Mouse (Mus musculus): ENCODE measurements around the gene Gm5089.
"Not testable (repeated sequence)": the region's sequence is repeated elsewhere in the genome, so short reads cannot be mapped to it uniquely, and the experiment has no call there.

Gene Gm5089

GRCm38 (mm10) chr14:122463734-122464341 lies 12.9 kb upstream of the Gm5089 start:
- not testable (repeated sequence) for DNase-seq (ENCODE audit: low spot score in 2 of 2)

GRCm38 (mm10) chr14:122463080-122463691 lies 12.3 kb upstream of the Gm5089 start:
- no peak for DNase-seq (ENCODE audit: low spot score in 2 of 2)

- no peak for DNase-seq (ENCODE audit: low spot score in 2 of 2)
These were observed 11.8 kb upstream of the Gm5089 start for GRCm38 (mm10) chr14:122462689-122463079.

GRCm38 (mm10) chr14:122461966-122462365 lies 11.1 kb upstream of the Gm5089 start:
- no peak for DNase-seq (ENCODE audit: low spot score in 2 of 2)

- DNase-seq (ENCODE audit: low spot score in 2 of 2), result no peak
These were observed 10.6 kb upstream of the Gm5089 start for GRCm38 (mm10) chr14:122461500-122461899.

- no peak for DNase-seq (ENCODE audit: low spot score in 2 of 2)
These were observed 9.3 kb upstream of the Gm5089 start for GRCm38 (mm10) chr14:122460226-122460625.

GRCm38 (mm10) chr14:122459776-122460175 lies 8.9 kb upstream of the Gm5089 start:
- no peak for DNase-seq (ENCODE audit: low spot score in 2 of 2)

- DNase-seq (ENCODE audit: low spot score in 2 of 2), result not testable (repeated sequence)
These were observed 8.4 kb upstream of the Gm5089 start for GRCm38 (mm10) chr14:122459332-122459731.

GRCm38 (mm10) chr14:122455562-122455958 lies 4.6 kb upstream of the Gm5089 start:
- no peak for DNase-seq (ENCODE audit: low spot score in 2 of 2)

GRCm38 (mm10) chr14:122454901-122455561 lies 4.1 kb upstream of the Gm5089 start:
- DNase-seq (ENCODE audit: low spot score in 2 of 2), result no peak

GRCm38 (mm10) chr14:122453996-122454738 lies 3.3 kb upstream of the Gm5089 start:
- DNase-seq (ENCODE audit: low spot score in 2 of 2), result no peak

GRCm38 (mm10) chr14:122453388-122453995 lies 2.6 kb upstream of the Gm5089 start:
- no peak for DNase-seq (ENCODE audit: low spot score in 2 of 2)

GRCm38 (mm10) chr14:122452701-122453387 lies 1.9 kb upstream of the Gm5089 start:
- DNase-seq (ENCODE audit: low spot score in 2 of 2), result no peak

GRCm38 (mm10) chr14:122451551-122452145 lies 733 bp upstream of the Gm5089 start:
- DNase-seq (ENCODE audit: low spot score in 2 of 2), result no peak

- no peak for DNase-seq (ENCODE audit: low spot score in 2 of 2)
These were observed 1.1 kb downstream of the Gm5089 start for GRCm38 (mm10) chr14:122449601-122450495.

- no peak for DNase-seq (ENCODE audit: low spot score in 2 of 2)
These were observed 14.1 kb downstream of the Gm5089 start for GRCm38 (mm10) chr14:122436850-122437249.

- no peak for DNase-seq (ENCODE audit: low spot score in 2 of 2)
These were observed 16.9 kb downstream of the Gm5089 start for GRCm38 (mm10) chr14:122434039-122434438.

- DNase-seq (ENCODE audit: low spot score in 2 of 2), result no peak
These were observed 18.4 kb downstream of the Gm5089 start for GRCm38 (mm10) chr14:122432558-122432957.

GRCm38 (mm10) chr14:122427654-122428053 lies 23.3 kb downstream of the Gm5089 start:
- no peak for DNase-seq (ENCODE audit: low spot score in 2 of 2)

- no peak for DNase-seq (ENCODE audit: low spot score in 2 of 2)
These were observed 23.7 kb downstream of the Gm5089 start for GRCm38 (mm10) chr14:122427204-122427560.

Data from left cerebral cortex, adult 9 months (tissue).